ENCODE assay signal across 34 mouse cellular contexts in the genomic region with DNA sequence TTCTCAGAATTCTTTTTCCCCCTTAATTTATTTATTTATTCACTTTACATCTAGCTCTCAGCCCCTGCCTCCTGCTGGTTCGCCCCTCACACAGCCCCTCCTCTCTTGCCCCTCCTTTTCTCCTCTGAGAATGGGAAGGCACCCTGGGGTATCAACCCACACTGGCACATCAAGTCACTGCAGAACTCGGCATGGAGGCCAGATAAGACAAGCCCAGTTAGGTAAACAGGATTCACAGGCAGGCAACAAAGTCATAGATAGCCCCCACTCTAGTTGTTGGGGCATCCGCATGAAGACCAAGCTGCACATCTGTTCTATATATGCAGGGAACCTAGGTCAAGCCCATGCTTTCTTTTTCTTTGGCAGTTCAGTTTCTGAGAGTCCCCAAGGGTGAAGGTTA. TPM values are rescaled to one million over a fixed set of nuclear protein-coding genes. Genes with fewer than 3 reads are reported as not detected.
"Had no signal": no experiment of that assay in that cellular context is flagged by ENCODE, and none has a peak within 500 bp of the region (broad histone marks: within the 10 kb centered on the region; RNA-seq: fewer than 3 reads in every experiment).

No protein-coding gene starts in this region.

- H3K27ac ChIP-seq: left cerebral cortex, adult 2 months; limb, embryonic 10.5 days; limb, embryonic 12.5 days; limb, embryonic 13.5 days; limb, embryonic 15.5 days; liver, embryonic 14.5 days; liver, embryonic 15.5 days; lung, embryonic 15.5 days; macrophage; midbrain, embryonic 10.5 days; midbrain, embryonic 12.5 days; midbrain, embryonic 13.5 days; midbrain, embryonic 15.5 days; neural tube, embryonic 12.5 days had no signal

- ATAC-seq: liver, postnatal 0 days; lung, postnatal 0 days; midbrain, embryonic 13.5 days; midbrain, embryonic 15.5 days; midbrain, embryonic 16.5 days had no signal

- H3K9me3 ChIP-seq: limb, embryonic 10.5 days; limb, embryonic 12.5 days; limb, embryonic 13.5 days; limb, embryonic 15.5 days; liver, embryonic 15.5 days; lung, embryonic 15.5 days; megakaryocyte, embryonic 14.5 days; midbrain, embryonic 10.5 days; midbrain, embryonic 12.5 days; midbrain, embryonic 13.5 days; midbrain, embryonic 15.5 days; neural tube, embryonic 12.5 days had no signal

- H3K27me3 ChIP-seq: limb, embryonic 12.5 days; limb, embryonic 13.5 days; limb, embryonic 15.5 days; liver, embryonic 15.5 days; lung, embryonic 15.5 days; megakaryocyte, embryonic 14.5 days; midbrain, embryonic 12.5 days; midbrain, embryonic 13.5 days; midbrain, embryonic 15.5 days; neural tube, embryonic 12.5 days had no signal

- H3K9ac ChIP-seq: limb, embryonic 12.5 days; limb, embryonic 13.5 days; limb, embryonic 15.5 days; liver, embryonic 14.5 days; liver, embryonic 15.5 days; liver, postnatal 0 days; lung, embryonic 14.5 days; lung, embryonic 15.5 days; midbrain, embryonic 12.5 days; midbrain, embryonic 13.5 days; midbrain, embryonic 15.5 days; neural tube, embryonic 12.5 days had no signal

- DNase-seq: left cerebral cortex, postnatal 4 days; liver; liver, postnatal 0 days; lung, adult 18-20 months; lung, adult 2 months; lung, embryonic 14.5 days; lung, postnatal 10 days; lung, postnatal 14 days; lung, postnatal 36 days; lung, postnatal 4 days; midbrain, embryonic 14.5 days had no signal

- H3K4me3 ChIP-seq: left cerebral cortex, adult 2 months; limb, embryonic 10.5 days; limb, embryonic 12.5 days; limb, embryonic 13.5 days; limb, embryonic 15.5 days; liver, embryonic 15.5 days; lung, embryonic 15.5 days; megakaryocyte, embryonic 14.5 days; midbrain, embryonic 10.5 days; midbrain, embryonic 12.5 days; midbrain, embryonic 13.5 days; midbrain, embryonic 15.5 days; myocyte; neural tube, embryonic 12.5 days had no signal

- H3K4me2 ChIP-seq: limb, embryonic 12.5 days; limb, embryonic 13.5 days; limb, embryonic 15.5 days; liver, embryonic 11.5 days; liver, embryonic 15.5 days; lung, embryonic 14.5 days; lung, embryonic 15.5 days; midbrain, embryonic 11.5 days; midbrain, embryonic 12.5 days; midbrain, embryonic 13.5 days; midbrain, embryonic 15.5 days; neural tube, embryonic 12.5 days had no signal

- H3K4me1 ChIP-seq: limb, embryonic 10.5 days; limb, embryonic 12.5 days; limb, embryonic 13.5 days; limb, embryonic 15.5 days; liver, embryonic 15.5 days; lung, embryonic 15.5 days; megakaryocyte, embryonic 14.5 days; midbrain, embryonic 10.5 days; midbrain, embryonic 12.5 days; midbrain, embryonic 13.5 days; midbrain, embryonic 15.5 days; neural tube, embryonic 12.5 days had no signal

RNA-seq across cellular contexts. Expression of a gene that starts 46.6 kb away (rescaled TPM):
- total RNA-seq: liver, adult 2 months; megakaryocyte-erythroid progenitor cell, adult 5-6 weeks; monocyte, adult 5-6 weeks had no signal
- polyA plus RNA-seq: liver, adult 2 months; lung, adult 2 months; macrophage had no signal
